Mouse (Mus musculus) embryonic facial prominence, embryonic 11.5 days (tissue): ENCODE measurements around the gene Atp6ap1. TPM values are rescaled to one million over a fixed set of nuclear protein-coding genes. Genes with fewer than 3 reads are reported as not detected.
A peak's percentile ranks its signal among the peaks of the same experiment; 100 is the strongest.

Source experiments
- ATAC-seq: fragments of 200-750 bp; cut with Nextera tagmentation; replicated peaks from 2 replicates; pipeline ENCODE4 v1.8.0; 2017; ENCODE audit warnings: low read depth; ENCODE audit not compliant: insufficient number of reproducible peaks, low FRiP score, low TSS enrichment
- DNase-seq: peaks from one replicate; pipeline ENCODE4 v3.0.0-alpha.2; 2015; ENCODE audit warnings: low spot score
- H3K27ac ChIP-seq: fragments of 300-500 bp; sonication (generic); replicated peaks from 2 replicates; pipeline ENCODE4 v1.5.1; 2014; ENCODE audit warnings: mild to moderate bottlenecking, low read depth, low read length, control low read depth
- H3K27me3 ChIP-seq: fragments of 300-500 bp; sonication (generic); 2 replicates; pipeline ENCODE4 v1.6.1; 2014; ENCODE audit warnings: mild to moderate bottlenecking, low read length, moderate library complexity, mixed read lengths; ENCODE audit not compliant: control insufficient read depth, insufficient read depth
- H3K36me3 ChIP-seq: fragments of 300-500 bp; sonication (generic); replicated peaks from 2 replicates; pipeline ENCODE4 v1.6.1; 2014; ENCODE audit warnings: low read depth, mild to moderate bottlenecking, low read length, moderate library complexity, mixed read lengths; ENCODE audit not compliant: control insufficient read depth, insufficient read depth
- H3K4me1 ChIP-seq: fragments of 300-500 bp; sonication (generic); 2 replicates; pipeline ENCODE4 v1.6.1; 2014; ENCODE audit warnings: low read length, mixed read lengths; ENCODE audit not compliant: control insufficient read depth, insufficient read depth
- H3K4me2 ChIP-seq: fragments of 300-500 bp; sonication (generic); 2 replicates; pipeline ENCODE4 v1.6.1; 2014; ENCODE audit warnings: low read depth, mild to moderate bottlenecking, control low read depth, low read length, moderate library complexity
- H3K4me3 ChIP-seq: fragments of 300-500 bp; sonication (generic); 2 replicates; pipeline ENCODE4 v1.5.1; 2014; ENCODE audit warnings: low read depth, low read length, control low read depth
- H3K9ac ChIP-seq: fragments of 300-500 bp; sonication (generic); replicated peaks from 2 replicates; pipeline ENCODE4 v1.6.1; 2014; ENCODE audit warnings: mild to moderate bottlenecking, control low read depth, low read length
- H3K9me3 ChIP-seq: fragments of 300-500 bp; sonication (generic); replicated peaks from 2 replicates; pipeline ENCODE4 v1.6.1; 2016; ENCODE audit warnings: mild to moderate bottlenecking, low read length, inconsistent platforms, mixed read lengths; ENCODE audit not compliant: control insufficient read depth
- WGBS: fragments of 180-500 bp; shearing (Covaris S2); extraction: QIAGEN DNeasy Blood & Tissue Kit; methylation state at CpG from one replicate; pipeline ENCODE4 v1.1.7; 2014; 5-methylcytosine and 5-hydroxymethylcytosine counted together
- polyA plus RNA-seq: library from polyadenylated mRNA; unstranded; fragments of >200 nt; fragmentation: Nextera tagmentation; extraction: Ambion mirVana; gene quantifications from 2 replicates; pipeline ENCODE4 v1.2.1, GENCODE M21; 2014

Atp6ap1 gene
- 93.0 and 107 TPM in 2 replicates for polyA plus RNA-seq

DNA sequence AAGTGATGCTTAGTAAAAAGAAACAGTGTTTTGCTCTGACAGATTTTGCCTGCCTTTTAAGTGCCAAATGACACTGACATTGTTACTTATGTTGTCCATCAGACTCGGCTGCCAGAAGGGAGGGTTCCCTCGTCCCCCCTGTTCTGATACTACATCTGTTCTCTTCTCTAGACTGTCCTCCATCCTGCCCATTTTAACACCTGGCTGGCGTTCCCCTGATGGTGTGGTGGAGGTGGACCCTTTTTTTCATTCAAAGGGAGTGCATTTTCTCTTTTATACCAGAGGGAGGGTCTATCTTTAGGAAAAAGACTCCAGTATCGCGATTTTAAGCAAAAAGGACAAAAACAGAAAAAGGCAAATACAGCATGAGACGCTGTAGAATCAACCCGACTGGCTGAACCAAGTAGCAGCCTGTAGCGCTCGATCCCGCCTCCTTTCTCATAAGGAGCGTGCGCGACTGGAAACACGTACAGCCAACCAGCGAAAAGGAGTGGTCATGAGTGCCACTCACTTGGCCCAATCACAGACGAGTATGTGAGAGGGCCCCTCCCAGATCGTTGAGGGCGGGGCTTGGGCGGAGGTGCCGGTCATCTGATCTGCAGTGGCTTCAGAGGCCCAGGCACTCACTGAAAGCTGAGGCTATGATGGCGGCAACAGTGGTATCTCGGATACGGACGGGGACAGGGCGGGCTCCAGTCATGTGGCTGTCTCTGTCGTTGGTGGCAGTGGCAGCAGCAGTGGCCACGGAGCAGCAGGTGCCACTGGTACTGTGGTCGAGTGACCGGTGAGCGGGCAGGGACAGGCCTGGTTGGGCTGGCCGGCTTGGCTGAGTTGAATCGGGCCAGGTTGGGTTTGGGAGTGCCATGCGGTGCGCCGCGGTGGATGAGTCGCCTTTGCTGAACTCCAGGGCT is at the start of gene Atp6ap1:
Atp6ap1 (plus strand) TSS at position 560 of the 911 bp plus-strand sequence.
- Histone ChIP-seq H3K9ac (peak within 1 kb of the TSS; percentile 73), H3K4me3 (peak within 1 kb of the TSS; percentile 58), H3K36me3 (no peaks in the 10 kb centered on the region), H3K27ac (no peak within 1 kb of the TSS), H3K4me1 (no peaks in the 10 kb centered on the region), H3K27me3 (no peaks in the 10 kb centered on the region), H3K4me2 (peak within 1 kb of the TSS; percentile 52), H3K9me3 (no peaks in the 10 kb centered on the region)
- ATAC-seq (peak; percentile 98), DNase-seq (peak; percentile 93)
- WGBS, result 18% methylated on average over 37 of the region's 37 CpGs

- Histone ChIP-seq H3K27ac (no peak overlapping the region), H3K9me3 (no peaks in the 10 kb centered on the region), H3K4me2 (no peak overlapping the region), H3K4me3 (no peak overlapping the region), H3K27me3 (no peaks in the 10 kb centered on the region), H3K4me1 (no peaks in the 10 kb centered on the region), H3K9ac (no peak overlapping the region), H3K36me3 (no peaks in the 10 kb centered on the region)
- DNase-seq, result peak; percentile 83
- WGBS, result 2% methylated on average over 3 of the region's 3 CpGs
- no peak for ATAC-seq
Measured at GRCm38 (mm10) chrX:74248651-74249050, 48.2 kb upstream of the Atp6ap1 start.

- Histone ChIP-seq H3K27me3 (no peaks in the 10 kb centered on the region), H3K4me2 (peak within 1 kb of the TSS; percentile 64), H3K4me1 (no peaks in the 10 kb centered on the region), H3K4me3 (peak within 1 kb of the TSS; percentile 33), H3K36me3 (no peaks in the 10 kb centered on the region), H3K9ac (peak within 1 kb of the TSS; percentile 51), H3K27ac (no peak within 1 kb of the TSS), H3K9me3 (no peaks in the 10 kb centered on the region)
- ATAC-seq (no peak), DNase-seq (peak; percentile 61)
- WGBS, result 13% methylated on average over 38 of the region's 38 CpGs
Measured at GRCm38 (mm10) chrX:74249615-74250014, 47.3 kb upstream of the Atp6ap1 start, which contains the start of gene Flna. Flna (minus strand) TSS chrX:74249820.

- ATAC-seq, result peak; percentile 99
Measured at GRCm38 (mm10) chrX:74254153-74254887, 42.6 kb upstream of the Atp6ap1 start, which contains the start of gene Emd. Emd (plus strand) TSS chrX:74254687.

GRCm38 (mm10) chrX:74254888-74255565 is 41.9 kb upstream of the Atp6ap1 start:
- peak overlapping the region; percentile 60 for H3K4me3 ChIP-seq
- 20% methylated on average over 28 of the region's 31 CpGs for WGBS

More at GRCm38 (mm10) chrX:74254153-74254887, 42.6 kb upstream of the Atp6ap1 start, which contains the start of gene Emd:
- Histone ChIP-seq H3K27ac (peak within 1 kb of the TSS; percentile 38; the same call in 1 of the 2 replicates), H3K9me3 (no peaks in the 10 kb centered on the region), H3K36me3 (no peaks in the 10 kb centered on the region), H3K4me1 (no peaks in the 10 kb centered on the region), H3K4me3 (peak within 1 kb of the TSS; percentile 60), H3K9ac (peak within 1 kb of the TSS; percentile 68), H3K27me3 (no peaks in the 10 kb centered on the region), H3K4me2 (peak within 1 kb of the TSS; percentile 55)
- WGBS, result 24% methylated on average over 39 of the region's 39 CpGs
- DNase-seq, result peak; percentile 91

GRCm38 (mm10) chrX:74257746-74258145 is 39.2 kb upstream of the Atp6ap1 start:
- H3K36me3 ChIP-seq, result no peaks in the 10 kb centered on the region
- H3K4me3 ChIP-seq, result no peak overlapping the region
- no peaks in the 10 kb centered on the region for H3K27me3 ChIP-seq
- no peaks in the 10 kb centered on the region for H3K4me1 ChIP-seq
- DNase-seq (no peak), ATAC-seq (no peak)
- H3K4me2 ChIP-seq, result no peak overlapping the region
- H3K9me3 ChIP-seq, result no peaks in the 10 kb centered on the region
- WGBS, result 88% methylated on average over 3 of the region's 3 CpGs
- H3K9ac ChIP-seq, result no peak overlapping the region
- H3K27ac ChIP-seq, result no peak overlapping the region

More at GRCm38 (mm10) chrX:74254888-74255565, 41.9 kb upstream of the Atp6ap1 start:
- Histone ChIP-seq H3K36me3 (no peaks in the 10 kb centered on the region), H3K27me3 (no peaks in the 10 kb centered on the region), H3K9ac (peak overlapping the region; percentile 68), H3K9me3 (no peaks in the 10 kb centered on the region), H3K4me2 (peak overlapping the region; percentile 55), H3K4me1 (no peaks in the 10 kb centered on the region), H3K27ac (peak overlapping the region; percentile 38; the same call in 1 of the 2 replicates)
- ATAC-seq (peak; percentile 66; the same call in 1 of the 2 replicates), DNase-seq (no peak)

GRCm38 (mm10) chrX:74269736-74270061 is 27.2 kb upstream of the Atp6ap1 start:
- peak overlapping the region; percentile 75 for H3K27ac ChIP-seq
- no peaks in the 10 kb centered on the region for H3K4me1 ChIP-seq
- peak overlapping the region; percentile 42 for H3K4me2 ChIP-seq
- DNase-seq, result no peak
- H3K27me3 ChIP-seq, result no peaks in the 10 kb centered on the region
- H3K9ac ChIP-seq, result peak overlapping the region; percentile 60
- peak overlapping the region; percentile 54 for H3K4me3 ChIP-seq
- ATAC-seq, result peak; percentile 30; the same call in 1 of the 2 replicates
- no peaks in the 10 kb centered on the region for H3K9me3 ChIP-seq
- WGBS, result 27% methylated on average over 3 of the region's 3 CpGs
- no peaks in the 10 kb centered on the region for H3K36me3 ChIP-seq
